Comparison of ENCODE assay signal across 14 mouse cellular contexts in genomic region chr9:109813424-109813823, GRCm38 (mm10). TPM values are rescaled to one million over a fixed set of nuclear protein-coding genes. Genes with fewer than 3 reads are reported as not detected.
A peak's percentile ranks its signal among the peaks of the same experiment; 100 is the strongest.
DNase-seq lines count a peak whose midpoint lies in the region; ATAC-seq and TF ChIP-seq lines count a peak whose summit lies in the region.
"Had no signal": no experiment of that assay in that cellular context is flagged by ENCODE, and none has a peak within 500 bp of the region (broad histone marks: within the 10 kb centered on the region; RNA-seq: fewer than 3 reads in every experiment).

No protein-coding gene starts in this region.

- ATAC-seq in forebrain, postnatal 0 days, result peak; percentile 76
- no peak; the same call in 1 of the 2 replicates for ATAC-seq in forebrain, embryonic 13.5 days
- no peak for ATAC-seq in intestine, embryonic 16.5 days

- TF ChIP-seq POLR2A in olfactory bulb, adult 2 months (IDR thresholded peaks at IDR 0.05; ENCODE audit: insufficient read depth, low read depth, low read length), result no peak

- H3K4me3 ChIP-seq in forebrain, postnatal 0 days (ENCODE audit: low read depth, low read length), result no peak overlapping the region
- no peak overlapping the region for H3K4me3 ChIP-seq in forebrain, embryonic 13.5 days
- no peak overlapping the region for H3K4me3 ChIP-seq in layer of hippocampus, adult 2 months
- no peak overlapping the region for H3K4me3 ChIP-seq in olfactory bulb, adult 2 months (ENCODE audit: insufficient read depth, low read depth, low read length)
- H3K4me3 ChIP-seq in intestine, embryonic 16.5 days (ENCODE audit: low read length), result no peak overlapping the region

- peak overlapping the region; percentile 59 for H3K27ac ChIP-seq in forebrain, postnatal 0 days (ENCODE audit: low read depth, low read length)
- no peak overlapping the region for H3K27ac ChIP-seq in forebrain, embryonic 13.5 days
- H3K27ac ChIP-seq in layer of hippocampus, adult 2 months, result peak overlapping the region; percentile 55; the same call in 1 of the 2 replicates
- peak overlapping the region; percentile 54 for H3K27ac ChIP-seq in olfactory bulb, adult 2 months (ENCODE audit: insufficient read depth, low read depth, low read length)
- H3K27ac ChIP-seq in intestine, embryonic 16.5 days (ENCODE audit: low read length), result no peak overlapping the region

- H3K4me1 ChIP-seq in forebrain, postnatal 0 days (ENCODE audit: insufficient read depth), result no peaks in the 10 kb centered on the region
- 0 out of 2 replicates have a peak, but pooled peaks cover 4% of the 10 kb centered on the region for H3K4me1 ChIP-seq in forebrain, embryonic 13.5 days
- peaks cover 5% of the 10 kb centered on the region for H3K4me1 ChIP-seq in olfactory bulb, adult 2 months (ENCODE audit: control insufficient read depth, insufficient read depth, low read length)
- no peaks in the 10 kb centered on the region for H3K4me1 ChIP-seq in intestine, embryonic 16.5 days (ENCODE audit: control insufficient read depth, insufficient read depth, low read length)

- no peaks in the 10 kb centered on the region for H3K36me3 ChIP-seq in forebrain, postnatal 0 days (ENCODE audit: insufficient read depth)
- H3K36me3 ChIP-seq in forebrain, embryonic 13.5 days (ENCODE audit: poor library complexity, severe bottlenecking), result no peaks in the 10 kb centered on the region
- no peaks in the 10 kb centered on the region for H3K36me3 ChIP-seq in intestine, embryonic 16.5 days (ENCODE audit: control insufficient read depth, insufficient read depth, low read length)

- DNase-seq in forebrain, postnatal 0 days, result peak; percentile 47
- DNase-seq in layer of hippocampus, adult 2 months (ENCODE audit: low spot score in 2 of 2), result peak in 1 of 2 experiments; percentile 7
- no peak for DNase-seq in layer of hippocampus, postnatal 25 days (ENCODE audit: extremely low spot score in 1 of 2, low spot score in 1 of 2)
- peak; percentile 8 for DNase-seq in right cerebral cortex, adult 18-20 months
- no peak for DNase-seq in right cerebral cortex, postnatal 4 days
- DNase-seq: kidney, postnatal 25 days; lung, postnatal 10 days had no signal

- TF ChIP-seq CTCF in forebrain, postnatal 0 days (IDR thresholded peaks at IDR 0.05; ENCODE audit: low read depth), result no peak
- TF ChIP-seq CTCF in layer of hippocampus, adult 2 months (conservative IDR thresholded peaks at IDR 0.05), result no peak
- TF ChIP-seq CTCF in olfactory bulb, adult 2 months (IDR thresholded peaks at IDR 0.05; ENCODE audit: insufficient read depth, low read depth, low read length), result no peak

- H3K9ac ChIP-seq in forebrain, postnatal 0 days, result no peak overlapping the region
- no peak overlapping the region for H3K9ac ChIP-seq in forebrain, embryonic 13.5 days
- H3K9ac ChIP-seq in intestine, embryonic 16.5 days (ENCODE audit: low read depth, low read length), result no peak overlapping the region

- 33% methylated on average over 7 of the region's 7 CpGs for WGBS in forebrain, postnatal 0 days
- WGBS in forebrain, embryonic 13.5 days, result 37% methylated on average over 7 of the region's 7 CpGs
- WGBS in olfactory bulb, adult 2 months, result 20% methylated on average over 7 of the region's 7 CpGs
- 49% methylated on average over 7 of the region's 7 CpGs for WGBS in intestine, embryonic 16.5 days

- no peaks in the 10 kb centered on the region for H3K9me3 ChIP-seq in forebrain, postnatal 0 days (ENCODE audit: low read length)
- H3K9me3 ChIP-seq in forebrain, embryonic 13.5 days (replicated peaks), result no peaks in the 10 kb centered on the region
- H3K9me3 ChIP-seq in intestine, embryonic 16.5 days (ENCODE audit: control insufficient read depth, low read length), result no peaks in the 10 kb centered on the region

- no peak overlapping the region for H3K4me2 ChIP-seq in forebrain, postnatal 0 days (ENCODE audit: low read depth)
- H3K4me2 ChIP-seq in forebrain, embryonic 13.5 days, result no peak overlapping the region
- H3K4me2 ChIP-seq in intestine, embryonic 16.5 days (ENCODE audit: low read depth, low read length), result no peak overlapping the region

- H3K27me3 ChIP-seq in forebrain, postnatal 0 days (ENCODE audit: insufficient read depth, low read length), result no peaks in the 10 kb centered on the region
- no peaks in the 10 kb centered on the region for H3K27me3 ChIP-seq in forebrain, embryonic 13.5 days
- H3K27me3 ChIP-seq in intestine, embryonic 16.5 days (replicated peaks; ENCODE audit: control insufficient read depth, insufficient read depth, low read length), result no peaks in the 10 kb centered on the region

RNA-seq across cellular contexts. Expression of gene Spink8, which starts 1.3 kb away (rescaled TPM):
- total RNA-seq in forebrain, postnatal 0 days (2014; rRNA removed), result not detected in 2 replicates
- polyA plus RNA-seq in forebrain, postnatal 0 days (2015; fragmentation: Nextera tagmentation; extraction: Ambion mirVana), result 0.69 TPM in 2 replicates
- not detected in 2 replicates for polyA plus RNA-seq in forebrain, embryonic 13.5 days (2015; fragmentation: Nextera tagmentation; extraction: Ambion mirVana)
- 10 to 100 TPM; 60.8 to 71.0 TPM for total RNA-seq in layer of hippocampus, adult 2 months (2021)
- 10 to 100 TPM; 65.0 to 68.7 TPM for total RNA-seq in layer of hippocampus, postnatal 25 days (2021)
- polyA plus RNA-seq in olfactory bulb, adult 2 months (2012; ENCODE audit: insufficient read depth, insufficient read length, low replicate concordance, missing spikeins), result not detected in 2 replicates
- 0.18 and 0.67 TPM in 2 replicates for polyA plus RNA-seq in intestine, embryonic 16.5 days (2015; fragmentation: Nextera tagmentation; extraction: Ambion mirVana)
- total RNA-seq: common myeloid progenitor, adult 5-6 weeks; granulocyte monocyte progenitor cell, adult 5-6 weeks; neutrophil, adult 5-6 weeks had no signal

RNA-seq across cellular contexts. Expression of gene Nme6, which starts 19.1 kb away (rescaled TPM):
- 31.3 and 39.8 TPM in 2 replicates for total RNA-seq in forebrain, postnatal 0 days (2014; rRNA removed)
- polyA plus RNA-seq in forebrain, postnatal 0 days (2015; fragmentation: Nextera tagmentation; extraction: Ambion mirVana), result 47.5 and 55.6 TPM in 2 replicates
- polyA plus RNA-seq in forebrain, embryonic 13.5 days (2015; fragmentation: Nextera tagmentation; extraction: Ambion mirVana), result 76.4 and 80.2 TPM in 2 replicates
- total RNA-seq in layer of hippocampus, adult 2 months (2021), result 10 to 100 TPM; 12.0 to 12.2 TPM
- total RNA-seq in layer of hippocampus, postnatal 25 days (2021), result 1 to 10 TPM; 8.7 to 9.1 TPM
- not detected in 2 replicates for polyA plus RNA-seq in olfactory bulb, adult 2 months (2012; ENCODE audit: insufficient read depth, insufficient read length, low replicate concordance, missing spikeins)
- polyA plus RNA-seq in intestine, embryonic 16.5 days (2015; fragmentation: Nextera tagmentation; extraction: Ambion mirVana), result 97.0 and 98.7 TPM in 2 replicates

RNA-seq across cellular contexts. Expression of gene Fbxw27, which starts 23.0 kb away (rescaled TPM):
- total RNA-seq in forebrain, postnatal 0 days (2014; rRNA removed), result not detected in 2 replicates
- not detected in 2 replicates for polyA plus RNA-seq in forebrain, postnatal 0 days (2015; fragmentation: Nextera tagmentation; extraction: Ambion mirVana)
- polyA plus RNA-seq in forebrain, embryonic 13.5 days (2015; fragmentation: Nextera tagmentation; extraction: Ambion mirVana), result not detected in 2 replicates
- not detected for total RNA-seq in layer of hippocampus, adult 2 months (2021)
- not detected for total RNA-seq in layer of hippocampus, postnatal 25 days (2021)
- polyA plus RNA-seq in olfactory bulb, adult 2 months (2012; ENCODE audit: insufficient read depth, insufficient read length, low replicate concordance, missing spikeins), result not detected in 2 replicates
- not detected in 2 replicates for polyA plus RNA-seq in intestine, embryonic 16.5 days (2015; fragmentation: Nextera tagmentation; extraction: Ambion mirVana)
- total RNA-seq: common myeloid progenitor, adult 5-6 weeks; granulocyte monocyte progenitor cell, adult 5-6 weeks; neutrophil, adult 5-6 weeks had no signal
- polyA plus RNA-seq: limb, embryonic 14.5 days had no signal

RNA-seq across cellular contexts. Expression of gene Camp, which starts 36.0 kb away (rescaled TPM):
- total RNA-seq in forebrain, postnatal 0 days (2014; rRNA removed), result 0.85 TPM in 1 of 2 replicates, not detected in the other
- 0.35 and 1.4 TPM in 2 replicates for polyA plus RNA-seq in forebrain, postnatal 0 days (2015; fragmentation: Nextera tagmentation; extraction: Ambion mirVana)
- 0.33 and 0.45 TPM in 2 replicates for polyA plus RNA-seq in forebrain, embryonic 13.5 days (2015; fragmentation: Nextera tagmentation; extraction: Ambion mirVana)
- not detected for total RNA-seq in layer of hippocampus, adult 2 months (2021)
- total RNA-seq in layer of hippocampus, postnatal 25 days (2021), result not detected
- not detected in 2 replicates for polyA plus RNA-seq in olfactory bulb, adult 2 months (2012; ENCODE audit: insufficient read depth, insufficient read length, low replicate concordance, missing spikeins)
- 1.9 and 3.5 TPM in 2 replicates for polyA plus RNA-seq in intestine, embryonic 16.5 days (2015; fragmentation: Nextera tagmentation; extraction: Ambion mirVana)

Comparison
In these comparisons a context has a peak if more than half of its experiments do, and no peak if none do; other contexts are left out.
1. DNase-seq: peak in forebrain, postnatal 0 days (single experiment) and right cerebral cortex, adult 18-20 months (single experiment); none in layer of hippocampus, postnatal 25 days (0 of 2) and right cerebral cortex, postnatal 4 days (single experiment).
2. H3K27ac ChIP-seq: peak in forebrain, postnatal 0 days (single experiment), layer of hippocampus, adult 2 months (single experiment) and olfactory bulb, adult 2 months (single experiment); none in forebrain, embryonic 13.5 days (single experiment) and intestine, embryonic 16.5 days (single experiment).
3. RNA of gene Nme6, which starts 19.1 kb away (polyA plus RNA-seq): 97.0 to 98.7 TPM in intestine, embryonic 16.5 days, 76.4 to 80.2 TPM in forebrain, embryonic 13.5 days and 47.5 to 55.6 TPM in forebrain, postnatal 0 days; not detected in olfactory bulb, adult 2 months; every median in the first group is over 10 times any median in the second.